Mouse (Mus musculus) heart, embryonic 12.5 days (tissue): ENCODE results near the gene Arhgap9. TPM values are rescaled to one million over a fixed set of nuclear protein-coding genes. Genes with fewer than 3 reads are reported as not detected.
"Not testable (repeated sequence)": the region's sequence is repeated elsewhere in the genome, so short reads cannot be mapped to it uniquely, and the experiment has no call there.

Experiments used
- ATAC-seq: fragments of 200-750 bp; cut with Nextera tagmentation; 2 replicates; pipeline ENCODE4 v1.8.0; 2017; ENCODE audit warnings: moderate TSS enrichment, moderate library complexity; ENCODE audit not compliant: insufficient number of reproducible peaks, low FRiP score
- H3K27ac ChIP-seq: fragments of 300-500 bp; sonication (generic); 2 replicates; pipeline ENCODE4 v1.5.1; 2016; ENCODE audit warnings: mild to moderate bottlenecking, moderate library complexity; ENCODE audit not compliant: poor library complexity, severe bottlenecking
- H3K27me3 ChIP-seq: fragments of 300-500 bp; sonication (generic); replicated peaks from 2 replicates; pipeline ENCODE4 v1.6.1; 2016; ENCODE audit warnings: mild to moderate bottlenecking, moderate library complexity
- H3K36me3 ChIP-seq: fragments of 300-500 bp; sonication (generic); 2 replicates; pipeline ENCODE4 v1.6.1; 2016; ENCODE audit warnings: mild to moderate bottlenecking, moderate library complexity
- H3K4me1 ChIP-seq: fragments of 300-500 bp; sonication (generic); replicated peaks from 2 replicates; pipeline ENCODE4 v1.6.1; 2016; ENCODE audit warnings: mild to moderate bottlenecking
- H3K4me2 ChIP-seq: fragments of 300-500 bp; sonication (generic); 2 replicates; pipeline ENCODE4 v1.6.1; 2016; ENCODE audit warnings: mild to moderate bottlenecking, moderate library complexity
- H3K4me3 ChIP-seq: fragments of 300-500 bp; sonication (generic); 2 replicates; pipeline ENCODE4 v1.5.1; 2016; ENCODE audit warnings: mild to moderate bottlenecking
- H3K9ac ChIP-seq: fragments of 300-500 bp; sonication (generic); 2 replicates; pipeline ENCODE4 v1.6.1; 2016; ENCODE audit warnings: mild to moderate bottlenecking, moderate library complexity
- H3K9me3 ChIP-seq: fragments of 300-500 bp; sonication (generic); replicated peaks from 2 replicates; pipeline ENCODE4 v1.6.1; 2016; ENCODE audit warnings: mild to moderate bottlenecking, moderate library complexity
- WGBS: fragments of 180-500 bp; shearing (Covaris S2); methylation state at CpG from one replicate; pipeline ENCODE4 v1.1.7; 2016; 5-methylcytosine and 5-hydroxymethylcytosine counted together
- polyA plus RNA-seq: library from polyadenylated mRNA; unstranded; fragments of >200 nt; fragmentation: Nextera tagmentation; extraction: Ambion mirVana; gene quantifications from 2 replicates; pipeline ENCODE4 v1.2.1, GENCODE M21; 2016

The Arhgap9 gene
- polyA plus RNA-seq, 1 experiment from 2014 or later, result 1.8 TPM

DNA sequence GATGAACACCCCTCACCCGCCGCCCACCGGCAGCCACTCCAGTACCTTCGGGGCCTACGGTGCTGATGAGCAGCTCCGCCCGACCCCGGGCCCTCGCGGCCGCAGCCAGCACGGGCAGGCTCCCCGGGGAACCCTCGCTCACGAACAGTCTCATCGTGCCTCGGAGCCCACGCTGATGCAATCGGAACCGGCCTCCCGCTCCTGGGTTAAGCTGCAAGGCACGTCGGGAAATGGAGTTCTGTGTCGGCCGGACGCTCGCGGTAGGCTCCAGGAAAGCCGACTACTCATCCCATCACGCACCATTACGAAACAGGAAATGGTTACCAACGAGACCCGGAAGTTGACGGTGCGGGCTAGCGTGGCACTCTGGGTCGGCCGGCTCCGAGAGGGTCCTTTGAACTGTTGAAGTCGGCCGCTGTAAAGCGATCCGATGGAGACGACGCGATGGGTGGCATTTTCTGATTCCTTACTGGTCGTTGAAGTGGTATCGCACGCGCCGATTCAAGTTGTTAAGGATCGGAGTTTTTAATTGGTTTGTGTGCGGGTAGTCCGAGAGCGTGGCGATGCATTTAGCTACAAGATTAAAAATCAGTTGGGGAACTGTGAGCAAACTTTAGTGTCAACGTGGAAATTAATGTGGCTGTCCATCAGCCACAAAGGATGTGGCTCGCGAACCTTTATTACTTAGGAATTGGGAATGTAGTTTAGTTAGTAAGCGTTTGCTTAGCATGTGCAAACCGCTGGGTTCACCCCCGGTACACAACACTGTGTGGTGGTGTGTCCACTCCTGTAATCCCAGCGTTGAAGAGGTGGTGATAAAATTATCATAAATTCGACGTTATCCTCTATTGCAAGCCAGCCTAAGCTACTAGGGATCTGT lies 10.0 kb upstream of the Arhgap9 start, which contains the start of gene Mars:
Gene Mars (minus strand): TSS at position 311 of the 880 bp plus-strand sequence.
- Histone ChIP-seq H3K4me3 (peak within 1 kb of the TSS; percentile 63), H3K9ac (peak within 1 kb of the TSS; percentile 76), H3K27ac (peak within 1 kb of the TSS; percentile 65), H3K36me3 (peaks cover 26% of the 10 kb centered on the region), H3K4me2 (peak within 1 kb of the TSS; percentile 86), H3K27me3 (no peaks in the 10 kb centered on the region), H3K4me1 (peaks cover 8% of the 10 kb centered on the region), H3K9me3 (no peaks in the 10 kb centered on the region)
- peak; percentile 96 for ATAC-seq
- under 1% methylated on average over 65 of the region's 65 CpGs for WGBS

DNA sequence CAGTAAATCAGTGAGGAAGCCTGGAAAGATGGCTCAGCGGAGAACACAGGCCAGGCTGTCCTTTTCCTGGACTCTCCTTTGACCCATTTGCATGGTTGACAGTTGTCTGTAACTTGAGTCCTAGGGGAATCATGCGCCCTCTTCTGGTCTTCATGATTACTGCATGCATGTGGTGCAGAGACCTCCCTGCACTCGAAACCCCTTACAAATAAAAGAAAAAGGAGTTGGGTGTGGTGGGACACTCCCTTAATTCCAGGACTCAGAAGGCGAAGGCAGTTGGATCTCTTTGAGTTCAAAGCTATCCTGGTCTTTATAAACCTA lies 9.4 kb upstream of the Arhgap9 start:
- ATAC-seq, result peak; percentile 40; the same call in 1 of the 2 replicates
- peak overlapping the region; percentile 76 for H3K9ac ChIP-seq
- WGBS, result 4% methylated on average over 4 of the region's 4 CpGs

GRCm38 (mm10) chr10:127312858-127313257 lies 8.9 kb upstream of the Arhgap9 start:
- WGBS, result 65% methylated on average over 4 of the region's 4 CpGs
- no peak overlapping the region for H3K27ac ChIP-seq

More for the DNA sequence above, 9.4 kb upstream of the Arhgap9 start:
- H3K4me2 ChIP-seq, result peak overlapping the region; percentile 86
- H3K27ac ChIP-seq, result peak overlapping the region; percentile 65
- peaks cover 8% of the 10 kb centered on the region for H3K4me1 ChIP-seq
- H3K36me3 ChIP-seq, result peaks cover 20% of the 10 kb centered on the region
- peak overlapping the region; percentile 63 for H3K4me3 ChIP-seq
- H3K9me3 ChIP-seq, result no peaks in the 10 kb centered on the region
- H3K27me3 ChIP-seq, result no peaks in the 10 kb centered on the region

GRCm38 (mm10) chr10:127313516-127313915 lies 8.2 kb upstream of the Arhgap9 start:
- H3K4me3 ChIP-seq, ATAC-seq, H3K4me2 ChIP-seq, H3K9me3 ChIP-seq, H3K36me3 ChIP-seq, H3K27ac ChIP-seq, H3K9ac ChIP-seq, H3K27me3 ChIP-seq, H3K4me1 ChIP-seq: not testable (repeated sequence)
- WGBS, result 87% methylated on average over 5 of the region's 5 CpGs

More at GRCm38 (mm10) chr10:127312858-127313257, 8.9 kb upstream of the Arhgap9 start:
- peaks cover 15% of the 10 kb centered on the region for H3K36me3 ChIP-seq
- no peak overlapping the region; the same call in 1 of the 2 replicates for H3K4me2 ChIP-seq
- no peak overlapping the region for H3K4me3 ChIP-seq
- ATAC-seq, result no peak
- no peak overlapping the region for H3K9ac ChIP-seq
- H3K4me1 ChIP-seq, result peaks cover 8% of the 10 kb centered on the region
- H3K27me3 ChIP-seq, result no peaks in the 10 kb centered on the region
- no peaks in the 10 kb centered on the region for H3K9me3 ChIP-seq

GRCm38 (mm10) chr10:127314950-127315349 lies 6.8 kb upstream of the Arhgap9 start:
- not testable (repeated sequence) for H3K4me1 ChIP-seq, H3K27me3 ChIP-seq, H3K4me3 ChIP-seq, H3K4me2 ChIP-seq, ATAC-seq, H3K27ac ChIP-seq, H3K9ac ChIP-seq, H3K36me3 ChIP-seq, H3K9me3 ChIP-seq
- 75% methylated on average over 1 of the region's 1 CpGs for WGBS

GRCm38 (mm10) chr10:127317277-127317676 lies 4.5 kb upstream of the Arhgap9 start:
- WGBS, result 54% methylated on average over 2 of the region's 2 CpGs
- no peak for ATAC-seq

GRCm38 (mm10) chr10:127318009-127318408 lies 3.8 kb upstream of the Arhgap9 start:
- ATAC-seq, result no peak
- Histone ChIP-seq H3K27me3 (peaks cover 22% of the 10 kb centered on the region), H3K9me3 (no peaks in the 10 kb centered on the region), H3K9ac (no peak overlapping the region), H3K4me1 (no peaks in the 10 kb centered on the region), H3K4me3 (no peak overlapping the region), H3K4me2 (no peak overlapping the region), H3K27ac (no peak overlapping the region), H3K36me3 (no peaks in the 10 kb centered on the region)
- 32% methylated on average over 4 of the region's 4 CpGs for WGBS

More at GRCm38 (mm10) chr10:127317277-127317676, 4.5 kb upstream of the Arhgap9 start:
- Histone ChIP-seq H3K4me3 (no peak overlapping the region), H3K27me3 (peaks cover 15% of the 10 kb centered on the region), H3K9ac (no peak overlapping the region), H3K4me1 (no peaks in the 10 kb centered on the region), H3K9me3 (no peaks in the 10 kb centered on the region), H3K36me3 (no peaks in the 10 kb centered on the region), H3K27ac (no peak overlapping the region), H3K4me2 (no peak overlapping the region)

- no peak overlapping the region for H3K4me3 ChIP-seq
- H3K27ac ChIP-seq, result no peak overlapping the region
- H3K9ac ChIP-seq, result no peak overlapping the region
- no peaks in the 10 kb centered on the region for H3K36me3 ChIP-seq
- ATAC-seq, result no peak
- H3K4me1 ChIP-seq, result no peaks in the 10 kb centered on the region
- no peaks in the 10 kb centered on the region for H3K9me3 ChIP-seq
- H3K4me2 ChIP-seq, result no peak overlapping the region
- WGBS, result 71% methylated on average over 7 of the region's 7 CpGs
- peaks cover 40% of the 10 kb centered on the region for H3K27me3 ChIP-seq
Measured at GRCm38 (mm10) chr10:127319969-127320368, 1.8 kb upstream of the Arhgap9 start.

DNA sequence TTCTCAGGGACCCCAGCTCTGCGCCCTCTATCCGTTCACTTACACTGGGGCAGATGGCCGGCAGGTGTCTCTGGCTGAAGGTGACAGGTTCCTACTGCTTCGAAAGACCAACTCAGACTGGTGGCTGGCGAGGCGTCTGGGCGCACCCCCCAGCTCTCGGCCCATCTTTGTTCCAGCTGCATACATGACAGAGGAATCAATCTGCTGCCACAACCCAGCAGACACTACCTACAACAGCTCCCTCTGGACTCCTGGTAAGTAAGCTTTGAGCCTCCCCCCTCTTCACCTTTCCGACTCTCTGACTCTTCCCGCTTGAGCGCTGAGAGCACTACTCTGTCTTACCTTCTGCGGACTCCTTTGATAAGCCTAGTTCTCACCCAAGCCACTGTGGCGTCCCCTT lies 414 bp downstream of the Arhgap9 start:
- peaks cover 62% of the 10 kb centered on the region for H3K27me3 ChIP-seq

GRCm38 (mm10) chr10:127322669-127323068 lies 905 bp downstream of the Arhgap9 start:
- no peak for ATAC-seq
- H3K4me2 ChIP-seq, result no peak overlapping the region
- 62% methylated on average over 4 of the region's 4 CpGs for WGBS
- H3K27me3 ChIP-seq, result peaks cover 67% of the 10 kb centered on the region
- no peak overlapping the region for H3K9ac ChIP-seq
- H3K4me3 ChIP-seq, result no peak overlapping the region
- H3K9me3 ChIP-seq, result no peaks in the 10 kb centered on the region
- no peaks in the 10 kb centered on the region for H3K36me3 ChIP-seq
- peaks cover 15% of the 10 kb centered on the region for H3K4me1 ChIP-seq
- H3K27ac ChIP-seq, result no peak overlapping the region

More for the DNA sequence above, 414 bp downstream of the Arhgap9 start:
- H3K4me3 ChIP-seq, result no peak overlapping the region
- no peaks in the 10 kb centered on the region for H3K9me3 ChIP-seq
- no peak overlapping the region for H3K4me2 ChIP-seq
- WGBS, result 52% methylated on average over 13 of the region's 13 CpGs
- no peak overlapping the region for H3K27ac ChIP-seq
- H3K4me1 ChIP-seq, result peaks cover 15% of the 10 kb centered on the region
- ATAC-seq, result no peak
- no peaks in the 10 kb centered on the region for H3K36me3 ChIP-seq
- no peak overlapping the region for H3K9ac ChIP-seq

- H3K4me2 ChIP-seq, result no peak overlapping the region
Measured at GRCm38 (mm10) chr10:127323131-127323855, 1.5 kb downstream of the Arhgap9 start.

More at GRCm38 (mm10) chr10:127323131-127323855, 1.5 kb downstream of the Arhgap9 start:
- H3K4me3 ChIP-seq, result no peak overlapping the region
- 62% methylated on average over 17 of the region's 17 CpGs for WGBS
- H3K9ac ChIP-seq, result no peak overlapping the region
- peaks cover 15% of the 10 kb centered on the region for H3K4me1 ChIP-seq
- no peak for ATAC-seq
- H3K27me3 ChIP-seq, result peaks cover 74% of the 10 kb centered on the region
- H3K9me3 ChIP-seq, result no peaks in the 10 kb centered on the region
- H3K27ac ChIP-seq, result no peak overlapping the region
- H3K36me3 ChIP-seq, result no peaks in the 10 kb centered on the region
